Mouse (Mus musculus) kidney, embryonic 16.5 days (tissue): ENCODE measurements around the gene Parn. TPM values are rescaled to one million over a fixed set of nuclear protein-coding genes. Genes with fewer than 3 reads are reported as not detected.
"Not testable (repeated sequence)": the region's sequence is repeated elsewhere in the genome, so short reads cannot be mapped to it uniquely, and the experiment has no call there.

Source experiments
- ATAC-seq: fragments of 200-750 bp; cut with Nextera tagmentation; 2 replicates; pipeline ENCODE4 v1.8.0; 2017; ENCODE audit warnings: moderate TSS enrichment; ENCODE audit not compliant: low FRiP score, low TSS enrichment
- H3K27ac ChIP-seq: fragments of 300-500 bp; sonication (generic); 2 replicates; pipeline ENCODE4 v1.5.1; 2014; ENCODE audit warnings: low read length
- H3K27me3 ChIP-seq: fragments of 300-500 bp; sonication (generic); 2 replicates; pipeline ENCODE4 v1.6.1; 2014; ENCODE audit warnings: low read length, control low read depth, mixed read lengths; ENCODE audit not compliant: insufficient read depth
- H3K36me3 ChIP-seq: fragments of 300-500 bp; sonication (generic); 2 replicates; pipeline ENCODE4 v1.6.1; 2014; ENCODE audit warnings: low read length, control low read depth, mixed read lengths; ENCODE audit not compliant: insufficient read depth
- H3K4me1 ChIP-seq: fragments of 300-500 bp; sonication (generic); 2 replicates; pipeline ENCODE4 v1.6.1; 2014; ENCODE audit warnings: low read length, control low read depth, mixed read lengths; ENCODE audit not compliant: insufficient read depth
- H3K4me2 ChIP-seq: fragments of 300-500 bp; sonication (generic); replicated peaks from 2 replicates; pipeline ENCODE4 v1.6.1; 2014; ENCODE audit warnings: low read depth, low read length
- H3K4me3 ChIP-seq: fragments of 300-500 bp; sonication (generic); 2 replicates; pipeline ENCODE4 v1.5.1; 2014; ENCODE audit warnings: mild to moderate bottlenecking, low read length
- H3K9ac ChIP-seq: fragments of 300-500 bp; sonication (generic); replicated peaks from 2 replicates; pipeline ENCODE4 v1.6.1; 2014; ENCODE audit warnings: low read length
- H3K9me3 ChIP-seq: fragments of 300-500 bp; sonication (generic); 2 replicates; pipeline ENCODE4 v1.6.1; 2016; ENCODE audit warnings: low read length, control low read depth
- WGBS: fragments of 180-500 bp; shearing (Covaris S2); extraction: QIAGEN DNeasy Blood & Tissue Kit; methylation state at CpG from one replicate; pipeline ENCODE4 v1.1.7; 2014; 5-methylcytosine and 5-hydroxymethylcytosine counted together
- polyA plus RNA-seq: library from polyadenylated mRNA; unstranded; fragments of >200 nt; fragmentation: Nextera tagmentation; extraction: Ambion mirVana; gene quantifications from 2 replicates; pipeline ENCODE4 v1.2.1, GENCODE M21; 2015

Gene Parn
- polyA plus RNA-seq, 1 experiment from 2014 or later, result 49.1 TPM

- Histone ChIP-seq H3K36me3 (peaks cover 7% of the 10 kb centered on the region), H3K4me3 (peak within 1 kb of the TSS; percentile 86), H3K4me2 (peak within 1 kb of the TSS; percentile 60), H3K9ac (peak within 1 kb of the TSS; percentile 85), H3K4me1 (peaks cover 15% of the 10 kb centered on the region), H3K27me3 (no peaks in the 10 kb centered on the region), H3K27ac (peak within 1 kb of the TSS; percentile 94), H3K9me3 (no peaks in the 10 kb centered on the region)
- WGBS, result under 1% methylated on average over 53 of the region's 54 CpGs
- ATAC-seq, result peak; percentile 94
Observed at GRCm38 (mm10) chr16:13671685-13672385, 3.9 kb upstream of the Parn start, which contains the start of the genes Bfar and 3110001I22Rik. Gene Bfar, plus strand, starts transcription at chr16:13671858. Gene 3110001I22Rik, plus strand, starts transcription at chr16:13671929.

GRCm38 (mm10) chr16:13670896-13671295 lies 2.9 kb upstream of the Parn start:
- not testable (repeated sequence) for H3K36me3 ChIP-seq, H3K27ac ChIP-seq, H3K9me3 ChIP-seq, ATAC-seq, H3K27me3 ChIP-seq, H3K9ac ChIP-seq
- Histone ChIP-seq H3K4me2 (peak overlapping the region; percentile 60), H3K4me1 (peaks cover 16% of the 10 kb centered on the region), H3K4me3 (peak overlapping the region; percentile 86; the same call in 1 of the 2 replicates)
- WGBS, result 79% methylated on average over 5 of the region's 5 CpGs

DNA sequence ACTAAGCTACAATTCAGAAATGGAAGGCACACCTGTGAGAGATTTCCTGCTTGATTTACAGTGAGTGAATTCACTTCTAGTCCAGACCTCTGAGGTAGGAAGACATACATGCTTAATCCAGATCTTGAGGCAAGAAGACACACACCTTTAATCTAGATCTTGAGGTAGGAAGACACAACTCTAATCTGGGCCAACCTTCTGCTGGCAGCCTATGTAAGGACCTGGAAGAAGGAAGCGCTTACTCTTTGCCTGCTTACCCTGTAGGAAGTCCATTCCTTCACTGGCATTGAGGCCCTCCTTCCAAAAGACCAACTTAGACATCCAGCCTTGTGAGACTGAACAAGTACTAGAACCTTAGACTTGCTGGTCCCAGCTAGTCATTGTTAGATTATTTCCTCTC lies 1.3 kb upstream of the Parn start:
- no peak overlapping the region for H3K4me2 ChIP-seq
- no peaks in the 10 kb centered on the region for H3K27me3 ChIP-seq
- peaks cover 8% of the 10 kb centered on the region for H3K36me3 ChIP-seq
- H3K4me3 ChIP-seq, result no peak overlapping the region
- H3K9me3 ChIP-seq, result no peaks in the 10 kb centered on the region
- WGBS, result 91% methylated on average over 1 of the region's 1 CpGs
- H3K27ac ChIP-seq, result no peak overlapping the region
- no peak overlapping the region for H3K9ac ChIP-seq
- H3K4me1 ChIP-seq, result peaks cover 16% of the 10 kb centered on the region
- no peak for ATAC-seq

GRCm38 (mm10) chr16:13668402-13669108 lies 585 bp upstream of the Parn start:
- 84% methylated on average over 10 of the region's 10 CpGs for WGBS
- no peak for ATAC-seq
- peak overlapping the region; percentile 83 for H3K9ac ChIP-seq
- H3K4me3 ChIP-seq, result peak overlapping the region; percentile 71
- H3K9me3 ChIP-seq, result no peaks in the 10 kb centered on the region
- peaks cover 16% of the 10 kb centered on the region for H3K4me1 ChIP-seq
- H3K27ac ChIP-seq, result 0 out of 2 replicates have a peak overlapping the region, but pooled peaks have one; percentile 65
- peaks cover 10% of the 10 kb centered on the region for H3K36me3 ChIP-seq
- H3K4me2 ChIP-seq, result peak overlapping the region; percentile 77
- no peaks in the 10 kb centered on the region for H3K27me3 ChIP-seq

- H3K4me3 ChIP-seq, result no peak overlapping the region
- H3K36me3 ChIP-seq, result peaks cover 41% of the 10 kb centered on the region
- H3K27ac ChIP-seq, result no peak overlapping the region
- 92% methylated on average over 9 of the region's 9 CpGs for WGBS
- no peak for ATAC-seq
- no peaks in the 10 kb centered on the region for H3K4me1 ChIP-seq
- no peak overlapping the region for H3K9ac ChIP-seq
- H3K4me2 ChIP-seq, result no peak overlapping the region
- H3K9me3 ChIP-seq, result no peaks in the 10 kb centered on the region
- no peaks in the 10 kb centered on the region for H3K27me3 ChIP-seq
Observed at GRCm38 (mm10) chr16:13660736-13661135, 7.2 kb downstream of the Parn start.

DNA sequence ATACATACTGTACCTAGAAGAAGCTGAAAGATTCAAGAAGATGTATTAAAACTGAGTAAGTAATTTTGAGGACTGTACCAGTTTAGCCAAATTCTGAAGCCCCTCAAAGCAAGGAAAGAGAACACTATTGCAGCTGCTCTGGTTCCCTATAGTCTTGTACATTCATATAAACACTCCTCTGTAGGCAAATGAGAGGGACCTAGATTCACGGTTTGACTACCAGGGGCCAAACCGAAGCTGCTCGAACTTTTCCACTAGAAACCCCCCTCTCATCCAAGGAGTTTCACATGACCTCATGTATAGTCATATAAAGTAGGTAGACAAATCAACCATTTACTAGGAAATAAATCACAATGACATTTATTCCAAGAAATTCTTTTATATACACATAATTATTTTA lies 9.1 kb downstream of the Parn start:
- no peak for ATAC-seq
- H3K4me3 ChIP-seq, result no peak overlapping the region
- H3K4me2 ChIP-seq, result no peak overlapping the region
- 86% methylated on average over 3 of the region's 3 CpGs for WGBS
- no peak overlapping the region for H3K27ac ChIP-seq
- no peaks in the 10 kb centered on the region for H3K27me3 ChIP-seq
- no peaks in the 10 kb centered on the region for H3K4me1 ChIP-seq
- no peaks in the 10 kb centered on the region for H3K9me3 ChIP-seq
- peaks cover 41% of the 10 kb centered on the region for H3K36me3 ChIP-seq
- H3K9ac ChIP-seq, result no peak overlapping the region

- no peak for ATAC-seq
- Histone ChIP-seq H3K36me3 (peaks cover 21% of the 10 kb centered on the region), H3K4me2 (no peak overlapping the region), H3K4me1 (no peaks in the 10 kb centered on the region), H3K4me3 (no peak overlapping the region), H3K27ac (no peak overlapping the region), H3K9ac (no peak overlapping the region), H3K9me3 (no peaks in the 10 kb centered on the region), H3K27me3 (no peaks in the 10 kb centered on the region)
- WGBS, result 87% methylated on average over 4 of the region's 4 CpGs
Observed at GRCm38 (mm10) chr16:13645930-13646329, 22.0 kb downstream of the Parn start.

DNA sequence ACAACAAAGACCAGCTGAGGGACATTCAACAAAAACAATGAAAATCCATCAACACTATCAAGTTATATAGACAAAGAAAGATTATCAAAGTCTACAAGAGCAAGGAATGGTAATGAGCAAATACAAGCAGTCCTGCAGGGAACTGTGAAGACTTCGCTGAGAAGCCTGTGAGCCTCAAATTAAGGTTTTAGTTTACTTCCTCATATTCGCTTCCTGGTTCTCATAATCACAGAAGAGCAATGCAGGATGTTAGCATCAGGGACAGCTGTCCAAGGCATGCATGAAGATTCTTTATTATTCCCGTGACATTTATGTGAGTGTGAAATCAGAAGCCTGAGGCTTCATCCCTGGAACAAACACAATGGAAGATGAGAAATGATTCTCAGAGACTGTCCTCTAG lies 23.5 kb downstream of the Parn start:
- Histone ChIP-seq H3K27ac (no peak overlapping the region), H3K36me3 (peaks cover 12% of the 10 kb centered on the region), H3K27me3 (no peaks in the 10 kb centered on the region), H3K4me3 (no peak overlapping the region), H3K9me3 (no peaks in the 10 kb centered on the region), H3K9ac (no peak overlapping the region), H3K4me2 (no peak overlapping the region), H3K4me1 (no peaks in the 10 kb centered on the region)
- ATAC-seq, result no peak
- WGBS, result 80% methylated on average over 3 of the region's 3 CpGs

- Histone ChIP-seq H3K27me3 (no peaks in the 10 kb centered on the region), H3K9ac (no peak overlapping the region), H3K27ac (no peak overlapping the region), H3K9me3 (no peaks in the 10 kb centered on the region), H3K4me1 (no peaks in the 10 kb centered on the region), H3K4me3 (no peak overlapping the region), H3K36me3 (peaks cover 21% of the 10 kb centered on the region), H3K4me2 (no peak overlapping the region)
- WGBS, result 83% methylated on average over 7 of the region's 7 CpGs
- no peak for ATAC-seq
Observed at GRCm38 (mm10) chr16:13640064-13640463, 27.9 kb downstream of the Parn start.

GRCm38 (mm10) chr16:13639508-13639907 lies 28.5 kb downstream of the Parn start:
- Histone ChIP-seq H3K4me2 (no peak overlapping the region), H3K4me1 (no peaks in the 10 kb centered on the region), H3K9me3 (no peaks in the 10 kb centered on the region), H3K9ac (no peak overlapping the region), H3K36me3 (peaks cover 25% of the 10 kb centered on the region), H3K27ac (no peak overlapping the region), H3K4me3 (no peak overlapping the region), H3K27me3 (no peaks in the 10 kb centered on the region)
- 85% methylated on average over 5 of the region's 5 CpGs for whole genome bisulfite sequencing
- ATAC-seq, result no peak
